Mouse (Mus musculus): ENCODE measurements around the gene Cluap1.
"Not testable (repeated sequence)": the region's sequence is repeated elsewhere in the genome, so short reads cannot be mapped to it uniquely, and the experiment has no call there.

Cluap1 gene

DNA sequence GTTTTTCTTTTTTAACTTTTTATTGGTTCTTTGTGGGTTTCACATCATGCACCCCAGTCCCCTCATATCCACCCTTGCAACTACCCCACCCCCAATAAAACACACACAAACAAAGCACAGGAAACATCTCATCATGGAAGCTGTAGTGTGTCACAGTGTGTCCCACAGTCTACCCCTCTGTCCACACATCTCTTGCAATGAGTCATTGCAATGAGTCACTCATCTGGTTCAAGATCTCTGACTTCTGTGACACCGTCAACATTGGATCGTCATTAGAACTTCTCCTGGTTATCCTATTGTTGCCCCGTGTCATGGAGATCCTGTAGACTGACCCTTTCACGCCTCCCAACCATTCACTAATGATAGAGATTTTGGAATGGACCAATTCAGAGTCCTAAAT is 26.1 kb downstream of the Cluap1 start:
- DNase-seq (ENCODE audit: low read depth), result no peak

DNA sequence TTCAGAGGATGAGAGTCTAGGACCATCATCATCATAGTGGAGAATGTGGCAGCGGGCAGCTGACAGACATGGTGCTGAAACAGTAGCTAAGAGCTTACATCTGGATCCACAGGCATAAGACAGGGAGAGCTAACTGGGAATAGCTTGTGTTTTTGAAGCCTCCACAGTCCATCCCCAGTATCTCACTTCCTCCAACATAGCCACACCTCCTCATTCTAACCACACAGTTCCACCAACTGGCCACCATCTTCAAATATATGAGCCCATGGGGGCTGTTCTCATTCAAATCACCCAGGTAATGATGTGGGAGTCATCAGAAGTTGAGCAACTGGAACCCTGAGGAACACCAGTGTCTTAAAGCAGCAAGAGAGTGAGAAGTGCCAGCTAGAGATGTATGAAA is 42.5 kb downstream of the Cluap1 start:
- DNase-seq (ENCODE audit: low read depth), result no peak

DNA sequence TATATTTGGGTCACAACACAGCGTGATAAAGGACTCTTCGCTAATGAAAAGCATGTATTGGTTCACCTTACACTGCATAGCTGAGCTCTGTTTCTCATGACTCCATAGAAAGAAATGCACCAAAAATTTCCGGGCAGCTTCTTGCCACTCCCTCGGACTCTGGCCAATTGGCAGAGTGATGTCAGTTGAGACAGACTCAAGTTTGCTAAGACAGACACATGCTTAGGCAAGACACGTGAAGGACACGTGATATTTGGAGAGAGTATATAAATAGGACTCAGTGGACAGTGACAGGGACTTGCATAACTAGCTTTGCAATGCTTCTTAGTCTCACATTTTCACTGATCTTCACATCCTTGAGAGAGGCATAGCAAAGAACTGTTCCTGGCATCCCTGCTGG is 47.8 kb downstream of the Cluap1 start:
- no peak for DNase-seq (ENCODE audit: low read depth)

DNA sequence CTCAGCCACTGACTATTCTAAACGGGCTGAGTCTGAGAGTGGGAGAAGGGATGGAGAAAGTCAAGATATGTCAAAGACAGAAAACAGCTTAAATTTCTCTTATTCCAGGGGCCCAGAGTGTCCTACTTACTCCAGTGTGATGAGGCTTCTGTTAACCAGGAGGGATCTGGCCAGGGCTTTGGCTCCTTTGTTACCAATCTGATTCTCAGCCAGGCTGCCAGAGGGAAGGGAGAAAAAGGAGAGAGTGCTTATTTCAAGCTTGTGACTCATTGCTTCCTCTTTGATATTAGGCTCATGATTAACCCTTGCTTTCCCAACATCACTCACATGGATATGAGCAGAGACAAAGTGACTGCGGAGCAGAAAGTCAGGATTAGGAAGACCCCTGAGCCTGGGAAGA is 50.7 kb downstream of the Cluap1 start:
- DNase-seq (ENCODE audit: low read depth), result no peak

DNA sequence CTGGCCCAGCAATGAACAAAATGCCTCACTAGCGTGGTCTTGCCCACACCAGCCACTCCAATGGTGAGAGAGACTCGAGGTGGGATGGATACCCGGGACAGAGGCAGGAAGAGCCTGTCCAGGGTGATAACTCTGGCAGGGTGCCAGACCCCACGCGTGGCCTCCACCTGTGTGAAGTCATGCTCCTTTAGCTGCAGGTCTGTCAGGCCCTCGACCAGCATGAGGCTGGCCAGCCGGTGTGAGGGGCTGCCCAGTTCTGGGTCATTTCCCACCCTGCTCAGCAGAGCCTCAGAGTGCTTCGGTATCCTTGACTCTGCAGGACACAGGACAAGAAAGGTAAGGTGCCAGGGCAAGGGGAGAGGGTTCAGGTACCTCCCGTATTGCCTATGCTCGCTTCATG is 56.4 kb downstream of the Cluap1 start:
- DNase-seq (ENCODE audit: low read depth), result no peak

DNA sequence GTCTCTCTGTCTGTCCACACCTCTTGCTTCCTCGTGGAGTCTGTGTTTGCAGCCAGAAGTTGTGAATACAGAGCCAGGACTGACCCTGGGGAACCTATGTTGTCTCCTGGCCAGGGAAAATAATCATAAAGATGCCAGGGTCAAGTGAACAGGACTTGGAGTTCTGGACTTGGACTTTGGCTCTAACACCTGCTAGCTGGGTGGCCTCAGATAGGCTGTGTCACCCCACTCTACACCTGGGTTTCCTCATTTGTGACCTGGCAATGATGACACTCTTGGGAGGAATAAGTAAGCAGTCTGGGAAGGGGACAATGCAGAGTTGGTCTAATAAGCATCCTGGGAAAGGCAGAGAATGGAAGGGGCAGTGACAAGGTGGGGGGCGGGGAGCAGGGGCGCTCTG is 56.9 kb downstream of the Cluap1 start:
- DNase-seq (ENCODE audit: low read depth), result no peak

DNA sequence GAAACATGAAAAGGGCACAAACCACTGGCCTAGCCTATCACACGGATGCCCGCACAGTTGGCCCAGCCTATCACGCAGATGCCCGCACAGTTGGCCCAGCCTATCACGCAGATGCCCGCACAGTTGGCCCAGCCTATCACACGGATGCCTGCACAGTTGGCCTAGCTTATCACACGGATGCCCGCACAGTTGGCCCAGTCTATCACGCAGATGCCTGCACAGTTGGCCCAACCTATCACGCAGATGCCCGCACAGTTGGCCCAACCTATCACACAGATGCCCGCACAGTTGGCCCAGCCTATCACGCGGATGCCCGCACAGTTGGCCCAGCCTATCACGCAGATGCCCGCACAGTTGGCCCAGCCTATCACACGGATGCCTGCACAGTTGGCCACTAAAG is 65.9 kb downstream of the Cluap1 start:
- not testable (repeated sequence) for DNase-seq (ENCODE audit: low read depth)

DNA sequence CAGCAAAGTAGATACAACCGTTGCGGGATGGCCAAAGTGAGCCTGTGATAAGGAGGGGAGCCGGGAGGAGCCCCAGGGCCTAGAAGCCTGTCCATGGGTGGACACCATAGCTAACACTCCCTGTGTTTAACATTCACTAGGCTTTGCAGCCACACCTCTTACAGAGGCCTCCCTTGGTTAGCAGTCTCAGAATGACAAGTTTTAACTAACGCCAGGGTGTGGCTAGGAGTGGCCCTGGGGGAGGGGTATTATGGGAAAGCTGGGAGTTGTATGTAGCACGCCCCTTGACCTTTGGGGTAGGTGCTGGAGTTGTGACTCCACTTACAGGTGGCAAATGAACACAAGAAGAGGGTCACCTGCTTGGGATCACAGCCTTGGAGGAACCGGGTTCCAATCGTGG is 67.1 kb downstream of the Cluap1 start:
- DNase-seq (ENCODE audit: low read depth), result no peak

DNA sequence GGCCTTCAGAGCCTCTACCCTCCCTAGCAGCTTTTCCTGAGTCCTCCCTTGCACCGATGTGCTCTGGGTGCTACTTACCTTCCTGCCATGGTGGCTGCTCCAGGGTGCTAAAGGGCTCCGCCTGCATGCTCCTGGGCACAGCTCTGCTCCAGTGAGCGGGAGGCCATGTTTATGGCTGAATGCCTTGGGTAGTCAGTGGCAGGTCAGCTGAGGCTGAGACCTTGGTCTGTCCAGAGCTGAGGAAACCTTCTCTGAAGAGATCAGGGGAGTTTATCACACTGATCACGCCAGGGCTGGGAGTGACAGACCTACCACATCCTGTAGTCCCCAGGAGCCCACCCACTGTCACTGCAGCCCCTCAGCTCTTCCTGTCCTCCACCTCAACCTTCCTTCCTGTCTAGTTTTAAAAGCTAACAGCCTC is 67.7 kb downstream of the Cluap1 start, which contains the start of gene Nlrc3:
Nlrc3 (minus strand) TSS at position 382 of the 421 bp plus-strand sequence.
- DNase-seq (ENCODE audit: low read depth), result peak; percentile 66

DNA sequence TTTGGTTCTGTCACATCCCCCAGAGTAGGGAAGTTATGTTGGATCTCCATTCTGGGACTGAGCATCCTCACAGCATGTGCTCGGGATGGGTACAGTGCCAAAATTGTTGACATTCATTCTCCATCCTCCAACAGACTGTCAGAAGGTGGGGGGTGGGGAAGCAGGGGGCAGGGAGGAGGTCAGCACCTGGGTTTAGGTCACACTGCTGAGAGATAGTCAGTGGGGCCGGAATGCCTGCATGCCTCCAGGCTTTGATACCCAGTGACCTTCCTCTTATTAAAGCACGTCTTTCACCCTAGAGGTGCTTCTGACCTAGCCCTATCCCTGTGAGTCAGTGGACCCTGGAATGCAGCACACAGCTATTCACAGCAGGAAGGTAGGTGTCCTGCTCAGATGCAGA is 68.1 kb downstream of the Cluap1 start:
- no peak for DNase-seq (ENCODE audit: low read depth)

DNA sequence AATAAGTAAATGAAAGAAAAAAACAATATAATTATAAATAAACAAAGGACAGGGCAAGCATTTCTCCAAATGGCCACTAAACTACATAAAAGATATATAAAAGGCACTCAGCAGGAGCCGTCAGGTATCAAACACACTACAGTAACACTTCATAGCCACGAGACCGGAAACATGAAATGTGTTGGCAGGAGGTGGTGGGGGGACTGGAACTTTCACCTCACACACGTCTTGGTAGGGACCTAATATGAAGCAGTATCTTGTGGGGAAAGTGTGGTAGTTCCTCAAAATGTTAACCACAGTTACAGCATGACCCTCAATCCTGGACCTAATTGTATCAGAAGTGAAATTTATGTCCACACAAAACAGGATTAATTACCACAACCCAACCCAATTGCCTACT is 73.6 kb downstream of the Cluap1 start:
- peak; percentile 42 for DNase-seq (ENCODE audit: low read depth)

DNA sequence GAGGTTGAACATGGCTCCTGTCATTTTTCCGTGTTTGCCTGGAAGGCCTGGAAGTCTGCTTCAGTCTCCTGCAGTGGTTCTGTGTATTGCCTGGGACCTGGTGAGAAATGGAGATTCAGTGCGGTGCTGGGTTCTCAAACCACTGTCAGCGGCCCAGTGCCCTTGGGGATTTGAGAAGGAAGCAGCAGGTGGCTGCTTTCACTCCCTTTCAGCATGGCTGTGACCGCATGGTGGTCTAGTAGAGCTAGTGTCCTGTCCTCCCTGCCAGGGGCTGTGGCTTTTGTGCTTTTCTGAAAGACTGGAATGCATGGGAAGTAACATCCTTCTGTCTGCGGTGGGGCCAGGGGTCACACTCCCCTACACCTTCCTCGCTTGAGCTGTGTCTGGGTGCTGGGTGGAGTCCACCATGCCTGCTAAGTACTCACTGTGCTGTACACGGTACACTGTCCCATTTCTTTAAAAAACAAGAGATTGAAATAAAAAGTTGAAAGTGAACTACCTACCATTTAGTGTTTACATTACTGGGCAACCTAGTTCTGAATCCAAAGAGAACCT is 74.6 kb downstream of the Cluap1 start:
- no peak for DNase-seq (ENCODE audit: low read depth)

DNA sequence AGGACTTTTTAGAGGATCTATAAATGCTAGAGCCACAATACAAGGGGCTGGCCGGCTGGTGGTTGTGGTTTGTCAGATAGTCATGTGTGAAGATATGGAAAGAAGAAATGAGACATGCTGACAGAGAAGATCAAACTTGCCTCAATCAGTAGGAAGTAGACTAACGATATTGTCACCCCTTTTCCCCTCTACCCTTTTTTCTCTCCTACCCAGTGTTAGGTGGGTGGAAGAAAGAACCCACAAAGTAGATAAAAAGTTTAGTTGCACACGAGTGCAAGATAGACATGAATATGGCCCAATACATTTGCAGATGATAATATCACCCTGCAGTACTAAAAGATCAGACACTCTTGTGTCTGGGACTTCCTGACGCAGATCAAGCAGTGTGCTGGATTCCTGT is 79.8 kb downstream of the Cluap1 start:
- peak; percentile 39 for DNase-seq (ENCODE audit: low read depth)

Data from naive thymus-derived CD4-positive, alpha-beta T cell, adult 2 months (primary cell).